Mouse (Mus musculus): ENCODE results near the gene Gadd45gip1. TPM values are rescaled to one million over a fixed set of nuclear protein-coding genes. Genes with fewer than 3 reads are reported as not detected.

Gene Gadd45gip1
- polyA plus RNA-seq, 1 experiment from 2014 or later = 44.2 TPM

DNA sequence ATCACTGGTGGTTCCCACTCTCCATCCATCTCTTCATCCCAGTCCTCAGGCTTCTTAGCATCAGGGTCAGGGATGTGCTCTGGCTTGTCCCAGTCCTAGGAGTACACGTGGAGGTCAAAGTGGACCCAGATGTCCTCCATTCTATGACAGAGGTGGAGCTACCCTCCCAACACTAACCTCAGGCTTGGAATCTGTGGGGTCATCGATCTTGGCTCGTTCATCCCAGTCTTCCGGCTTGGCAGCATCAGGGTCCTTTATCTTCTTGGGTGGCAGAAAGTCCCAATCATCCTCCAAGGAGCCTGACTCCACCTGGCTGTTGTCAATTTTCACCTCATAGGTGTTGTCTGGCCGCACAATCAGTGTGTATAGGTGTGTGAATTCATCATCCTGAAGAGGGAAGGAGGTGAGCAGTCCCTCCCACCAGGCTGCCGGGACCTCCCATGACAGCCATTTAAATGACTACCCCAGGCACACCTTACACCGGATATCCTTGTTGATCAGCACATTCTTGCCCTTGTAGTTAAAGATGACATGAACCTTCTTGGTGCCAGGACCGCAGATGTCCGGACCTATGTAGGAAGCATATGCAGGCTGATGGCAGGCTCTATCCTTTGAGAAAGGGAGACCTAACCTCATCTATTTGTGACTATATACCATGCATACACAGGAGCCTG, 13.2 kb downstream of the Gadd45gip1 start:
- DNase-seq = no peak
- no peak for ATAC-seq (ENCODE audit: insufficient read depth)
- no peak for TF ChIP-seq CTCF (IDR thresholded peaks at IDR 0.05; ENCODE audit: low read depth)
- Histone ChIP-seq H3K36me3 (ENCODE audit: insufficient read depth) (peaks cover 51% of the 10 kb centered on the region), H3K4me1 (ENCODE audit: insufficient read depth) (peaks cover 12% of the 10 kb centered on the region), H3K9me3 (ENCODE audit: low read depth, low read length) (no peaks in the 10 kb centered on the region), H3K4me3 (ENCODE audit: low read depth, low read length) (peak overlapping the region; percentile 97), H3K27ac (ENCODE audit: low read depth) (no peak overlapping the region; the same call in 1 of the 2 replicates), H3K27me3 (ENCODE audit: insufficient read depth, low read length) (no peaks in the 10 kb centered on the region), H3K4me2 (peak overlapping the region; percentile 87), H3K9ac (peak overlapping the region; percentile 98)
- WGBS = 73% methylated on average over 9 of the region's 9 CpGs

DNA sequence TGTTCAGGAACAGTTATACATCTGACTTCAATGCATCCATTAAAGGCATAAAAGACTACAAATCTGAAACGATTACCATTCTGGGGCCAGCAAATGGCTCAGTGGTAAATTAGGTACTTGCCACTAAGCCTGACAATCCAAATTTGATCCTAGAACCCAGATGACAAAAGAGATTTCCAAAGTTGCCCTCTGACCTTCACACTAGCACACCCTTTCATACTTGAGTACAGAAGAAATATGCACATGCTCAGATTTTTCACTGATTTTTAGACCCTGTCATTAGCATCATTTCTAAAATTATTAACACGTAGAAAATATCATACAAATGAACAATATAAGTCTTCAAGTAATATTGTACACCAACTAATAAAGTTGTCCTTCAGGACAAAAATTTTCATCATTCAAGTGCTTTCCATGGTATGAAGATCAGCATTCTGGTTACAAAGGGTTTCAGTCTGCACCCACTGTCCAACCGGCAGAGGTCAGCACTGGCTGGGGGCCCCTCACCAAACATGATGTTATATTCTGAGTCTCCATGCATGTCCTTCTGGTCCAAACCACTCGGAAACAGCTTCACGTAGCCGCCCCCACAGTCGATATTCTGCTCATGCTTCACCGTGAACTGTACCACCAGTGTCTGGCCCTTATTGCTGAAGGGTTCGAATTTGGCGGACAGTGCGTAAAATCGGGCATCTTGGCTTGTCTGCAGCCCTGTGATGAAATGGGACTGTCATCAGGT, 14.2 kb downstream of the Gadd45gip1 start:
- peak; percentile 65 for DNase-seq

GRCm38 (mm10) chr8:84846094-84846721, 14.9 kb downstream of the Gadd45gip1 start:
- peak overlapping the region; percentile 84 for H3K27ac ChIP-seq (ENCODE audit: low read depth)
- peak overlapping the region; percentile 98 for H3K9ac ChIP-seq
- no peaks in the 10 kb centered on the region for H3K27me3 ChIP-seq (ENCODE audit: insufficient read depth, low read length)
- DNase-seq (no peak), ATAC-seq (ENCODE audit: insufficient read depth) (peak; percentile 9; the same call in 1 of the 2 replicates)
- peak overlapping the region; percentile 87 for H3K4me2 ChIP-seq
- peak overlapping the region; percentile 97 for H3K4me3 ChIP-seq (ENCODE audit: low read depth, low read length)
- H3K4me1 ChIP-seq (ENCODE audit: insufficient read depth) = peaks cover 12% of the 10 kb centered on the region
- H3K9me3 ChIP-seq (ENCODE audit: low read depth, low read length) = no peaks in the 10 kb centered on the region
- WGBS = under 1% methylated on average over 30 of the region's 30 CpGs
- H3K36me3 ChIP-seq (ENCODE audit: insufficient read depth) = peaks cover 48% of the 10 kb centered on the region
- TF ChIP-seq CTCF (IDR thresholded peaks at IDR 0.05; ENCODE audit: low read depth) = no peak

More for the DNA sequence above, 14.2 kb downstream of the Gadd45gip1 start:
- Histone ChIP-seq H3K4me2 (peak overlapping the region; percentile 87), H3K9me3 (ENCODE audit: low read depth, low read length) (no peaks in the 10 kb centered on the region), H3K27ac (ENCODE audit: low read depth) (peak overlapping the region; percentile 84), H3K4me1 (ENCODE audit: insufficient read depth) (peaks cover 12% of the 10 kb centered on the region), H3K9ac (peak overlapping the region; percentile 98), H3K27me3 (ENCODE audit: insufficient read depth, low read length) (no peaks in the 10 kb centered on the region), H3K4me3 (ENCODE audit: low read depth, low read length) (peak overlapping the region; percentile 97), H3K36me3 (ENCODE audit: insufficient read depth) (peaks cover 51% of the 10 kb centered on the region)
- WGBS = 10% methylated on average over 12 of the region's 12 CpGs
- ATAC-seq (ENCODE audit: insufficient read depth) = no peak
- TF ChIP-seq CTCF (IDR thresholded peaks at IDR 0.05; ENCODE audit: low read depth) = peak; percentile 63

- WGBS = under 1% methylated on average over 55 of the region's 55 CpGs
- Histone ChIP-seq H3K4me1 (ENCODE audit: insufficient read depth) (peaks cover 12% of the 10 kb centered on the region), H3K27me3 (ENCODE audit: insufficient read depth, low read length) (no peaks in the 10 kb centered on the region), H3K4me3 (ENCODE audit: low read depth, low read length) (peak within 1 kb of the TSS; percentile 97), H3K9me3 (ENCODE audit: low read depth, low read length) (no peaks in the 10 kb centered on the region), H3K9ac (peak within 1 kb of the TSS; percentile 98), H3K4me2 (peak within 1 kb of the TSS; percentile 88), H3K27ac (ENCODE audit: low read depth) (peak within 1 kb of the TSS; percentile 88), H3K36me3 (ENCODE audit: insufficient read depth) (peaks cover 41% of the 10 kb centered on the region)
- DNase-seq (peak; percentile 100), ATAC-seq (ENCODE audit: insufficient read depth) (peak; percentile 99)
- TF ChIP-seq CTCF (IDR thresholded peaks at IDR 0.05; ENCODE audit: low read depth) = peak; percentile 53
Measured at GRCm38 (mm10) chr8:84846722-84847572, 15.6 kb downstream of the Gadd45gip1 start, which contains the start of gene Calr. TSS of gene Calr (minus strand) at chr8:84846934.

DNA sequence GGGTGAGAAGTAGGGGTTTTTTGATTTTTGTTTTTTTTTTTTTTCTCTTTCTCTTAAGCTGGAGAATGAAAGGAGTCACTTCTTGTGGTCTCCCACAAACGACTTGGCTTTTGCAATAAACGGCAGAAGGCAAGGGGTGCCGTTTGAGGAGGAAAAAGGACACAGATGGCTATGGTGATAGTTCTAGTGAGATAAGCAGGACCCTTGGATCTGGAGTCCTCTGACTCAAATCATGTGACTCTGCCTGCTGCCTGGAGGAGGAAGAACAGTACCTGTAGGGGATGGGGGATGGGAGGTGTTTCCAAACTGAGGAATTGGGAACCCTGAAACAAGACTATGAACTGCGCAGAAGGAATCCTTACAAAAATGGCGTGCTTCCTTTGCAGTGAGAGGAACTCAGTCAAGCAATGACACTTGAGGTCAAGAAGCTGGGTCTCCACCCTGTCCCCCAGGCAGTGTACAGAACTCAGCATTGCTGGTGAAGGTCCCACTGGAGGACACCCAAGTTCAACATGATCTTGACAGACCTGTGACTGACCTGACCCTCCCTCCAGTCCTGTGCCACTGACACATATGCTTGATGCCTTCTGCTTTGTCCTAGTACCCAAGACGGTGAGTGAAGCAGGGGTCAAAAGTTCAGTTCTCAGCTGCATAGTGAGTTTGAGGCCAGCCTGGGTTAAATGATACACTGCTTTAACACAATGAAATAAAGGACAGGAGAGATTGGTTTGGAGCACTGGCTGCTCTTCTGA, 16.5 kb downstream of the Gadd45gip1 start:
- H3K9ac ChIP-seq = peak overlapping the region; percentile 73
- no peaks in the 10 kb centered on the region for H3K9me3 ChIP-seq (ENCODE audit: low read depth, low read length)
- ATAC-seq (ENCODE audit: insufficient read depth) = no peak
- H3K36me3 ChIP-seq (ENCODE audit: insufficient read depth) = peaks cover 32% of the 10 kb centered on the region
- DNase-seq = peak; percentile 15
- peak overlapping the region; percentile 97 for H3K4me3 ChIP-seq (ENCODE audit: low read depth, low read length)
- 39% methylated on average over 6 of the region's 6 CpGs for WGBS
- peak overlapping the region; percentile 88 for H3K4me2 ChIP-seq
- peak overlapping the region; percentile 88 for H3K27ac ChIP-seq (ENCODE audit: low read depth)
- H3K4me1 ChIP-seq (ENCODE audit: insufficient read depth) = peaks cover 12% of the 10 kb centered on the region
- H3K27me3 ChIP-seq (ENCODE audit: insufficient read depth, low read length) = no peaks in the 10 kb centered on the region
- no peak for TF ChIP-seq CTCF (IDR thresholded peaks at IDR 0.05; ENCODE audit: low read depth)

GRCm38 (mm10) chr8:84856434-84856833, 25.1 kb downstream of the Gadd45gip1 start:
- DNase-seq (no peak), ATAC-seq (ENCODE audit: insufficient read depth) (peak; percentile 16; the same call in 1 of the 2 replicates)
- H3K36me3 ChIP-seq (ENCODE audit: insufficient read depth) = peaks cover 27% of the 10 kb centered on the region
- H3K4me2 ChIP-seq = peak overlapping the region; percentile 7; the same call in 1 of the 2 replicates
- TF ChIP-seq CTCF (IDR thresholded peaks at IDR 0.05; ENCODE audit: low read depth) = no peak
- H3K9me3 ChIP-seq (ENCODE audit: low read depth, low read length) = no peaks in the 10 kb centered on the region
- H3K4me1 ChIP-seq (ENCODE audit: insufficient read depth) = 0 out of 2 replicates have a peak, but pooled peaks cover 8% of the 10 kb centered on the region
- H3K9ac ChIP-seq = no peak overlapping the region
- no peak overlapping the region for H3K27ac ChIP-seq (ENCODE audit: low read depth)
- no peak overlapping the region; the same call in 1 of the 2 replicates for H3K4me3 ChIP-seq (ENCODE audit: low read depth, low read length)
- 83% methylated on average over 3 of the region's 3 CpGs for WGBS
- no peaks in the 10 kb centered on the region for H3K27me3 ChIP-seq (ENCODE audit: insufficient read depth, low read length)

All from lung, embryonic 14.5 days (tissue).